Mouse (Mus musculus) ovary, postnatal 10 days (tissue): ENCODE data around the gene Elobl.
"Not testable (repeated sequence)": the region's sequence is repeated elsewhere in the genome, so short reads cannot be mapped to it uniquely, and the experiment has no call there.

ENCODE experiments used
- DNase-seq: peaks from one replicate; pipeline ENCODE4 v3.0.0; 2022; ENCODE audit warnings: low spot score

Gene Elobl

DNA sequence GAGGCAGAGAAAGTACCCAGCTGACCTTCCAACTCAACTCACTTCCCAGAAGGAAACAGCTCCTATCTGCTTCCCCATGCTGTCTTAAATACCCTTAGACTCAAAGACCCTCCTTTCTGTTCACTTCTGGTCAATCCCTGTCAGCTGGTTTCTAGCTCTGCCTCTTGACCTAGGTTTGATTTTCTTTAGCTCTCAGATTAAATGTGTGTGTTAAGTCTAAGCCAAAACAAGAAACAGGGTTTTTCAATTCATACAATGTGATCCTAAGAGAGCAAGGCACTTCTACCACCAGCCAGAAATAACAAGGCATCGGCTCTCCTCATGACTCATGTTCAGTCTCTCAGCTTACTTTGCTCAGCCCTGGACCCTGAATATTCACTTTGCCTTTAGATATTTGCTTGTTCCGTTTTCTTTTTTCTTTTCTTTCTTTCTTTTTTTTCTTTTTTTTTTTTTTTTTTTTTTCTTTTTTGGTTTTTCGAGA lies at the start of gene Elobl:
Gene Elobl, minus strand, starts transcription at position 51 of the 481 bp plus-strand sequence.
- no peak for DNase-seq

DNA sequence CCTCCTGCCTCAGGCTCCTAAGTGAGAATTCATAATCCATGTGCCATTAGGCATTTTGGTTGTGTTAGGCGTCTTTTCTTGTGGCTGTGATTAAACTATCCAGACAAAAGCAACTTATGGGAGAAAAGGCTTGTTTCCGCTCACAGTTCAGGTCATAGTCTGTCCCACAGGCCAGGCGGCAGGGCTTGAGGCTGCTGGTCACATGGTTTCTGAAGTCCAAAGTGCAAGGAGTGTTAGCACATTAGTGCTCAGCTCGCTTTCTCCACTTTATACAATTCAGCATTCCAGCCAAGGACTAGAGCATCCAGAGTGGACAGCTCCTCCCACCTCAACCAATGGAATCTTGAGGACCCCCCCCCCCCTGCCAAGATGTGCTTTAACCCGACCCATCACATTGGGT lies 45.5 kb upstream of the Elobl start:
- DNase-seq: no peak

DNA sequence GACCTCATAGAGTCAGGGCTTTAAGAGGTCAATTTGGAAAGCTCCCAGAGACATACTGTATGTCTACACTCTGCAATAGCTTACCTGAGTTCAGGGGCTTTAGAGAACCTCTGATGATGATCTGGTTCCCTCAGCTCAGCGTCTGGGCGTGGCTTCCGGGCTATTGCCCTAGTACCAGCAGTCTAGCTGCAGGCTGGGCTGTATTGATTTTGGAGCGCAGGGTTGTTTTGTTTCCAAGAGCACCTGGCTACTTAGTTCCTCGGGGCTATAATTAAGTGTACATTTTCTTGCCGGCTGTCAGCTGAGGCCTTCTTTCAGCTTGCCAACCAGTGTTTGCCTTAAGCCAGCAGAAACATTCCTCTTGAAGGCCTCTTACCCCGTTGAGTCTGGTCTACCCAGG lies 42.8 kb upstream of the Elobl start:
- no peak for DNase-seq

DNA sequence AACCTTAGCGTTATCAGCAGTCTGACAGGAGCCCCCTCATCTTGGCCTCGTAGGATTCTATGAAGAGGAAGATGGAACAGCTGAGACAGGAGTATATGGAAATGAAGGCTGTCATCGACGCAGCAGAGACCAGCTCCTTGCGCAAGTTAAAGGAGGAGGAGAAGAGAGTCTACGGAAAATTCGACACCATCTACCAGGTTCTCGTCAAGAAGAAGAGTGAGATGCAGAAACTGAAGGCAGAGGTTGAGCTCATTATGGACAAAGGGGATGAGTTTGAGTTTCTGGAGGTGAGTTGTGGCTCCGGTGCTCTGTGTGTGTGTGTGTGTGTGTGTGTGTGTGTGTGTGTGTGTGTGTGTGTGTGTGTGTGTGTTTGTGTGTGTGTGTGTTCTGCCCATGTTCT lies 42.3 kb upstream of the Elobl start:
- no peak for DNase-seq

DNA sequence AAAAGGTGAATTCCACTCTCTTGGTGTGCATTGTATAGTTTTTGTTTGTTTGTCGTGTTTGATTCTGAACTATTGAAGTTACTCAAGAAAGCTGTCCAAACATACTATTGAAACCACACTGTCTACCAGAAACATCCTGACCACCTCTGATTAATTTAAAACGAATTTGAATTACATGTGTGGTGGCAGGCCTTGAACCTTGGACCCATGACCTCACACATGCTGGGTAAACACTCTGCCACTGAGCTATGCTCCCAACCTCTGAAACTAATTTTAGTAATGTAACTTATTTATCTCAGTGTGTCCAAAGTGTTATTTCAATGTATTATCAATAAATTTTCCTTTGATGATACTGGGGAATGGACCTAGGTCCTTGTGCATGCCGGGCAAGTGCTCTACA lies 40.9 kb upstream of the Elobl start:
- no peak for DNase-seq

DNA sequence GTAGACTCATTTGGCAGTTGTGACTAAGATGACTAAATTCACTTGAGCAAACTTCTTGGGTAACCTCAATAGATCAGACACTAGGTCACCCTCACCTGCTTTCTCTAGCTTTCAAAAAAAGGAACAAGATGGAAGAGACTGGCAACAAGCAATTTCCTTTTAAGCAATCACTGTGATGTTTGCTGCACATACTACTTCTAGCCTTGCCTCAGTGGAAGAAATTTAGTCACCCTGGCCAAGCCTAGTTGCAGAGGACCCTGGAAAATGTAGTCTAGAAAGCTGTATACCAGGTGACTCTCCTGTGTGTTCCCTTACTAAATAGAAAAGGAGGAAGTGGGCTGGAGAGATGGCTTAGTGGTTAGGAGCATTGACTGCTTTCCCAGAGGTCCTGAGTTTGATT lies 39.7 kb upstream of the Elobl start:
- DNase-seq: no peak

DNA sequence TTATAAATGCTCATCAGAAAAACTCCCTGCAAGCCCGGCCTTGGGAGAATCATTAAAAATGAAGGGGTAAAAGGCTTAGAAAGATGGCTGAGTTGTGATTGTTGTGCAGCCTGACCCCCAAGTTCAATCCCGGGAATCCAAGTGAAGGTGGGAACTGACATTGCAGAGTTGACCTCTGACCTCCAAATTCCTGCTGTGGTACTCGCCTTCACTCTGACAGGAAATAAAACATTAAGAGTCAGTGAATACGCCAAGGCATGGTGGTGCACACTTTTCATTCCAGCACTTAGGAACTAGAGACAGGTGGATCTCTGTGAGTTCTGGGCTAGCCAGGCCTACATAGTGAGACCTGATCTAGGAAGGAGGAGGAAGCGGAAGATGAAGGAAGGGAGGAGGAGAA lies 38.7 kb upstream of the Elobl start:
- no peak for DNase-seq

DNA sequence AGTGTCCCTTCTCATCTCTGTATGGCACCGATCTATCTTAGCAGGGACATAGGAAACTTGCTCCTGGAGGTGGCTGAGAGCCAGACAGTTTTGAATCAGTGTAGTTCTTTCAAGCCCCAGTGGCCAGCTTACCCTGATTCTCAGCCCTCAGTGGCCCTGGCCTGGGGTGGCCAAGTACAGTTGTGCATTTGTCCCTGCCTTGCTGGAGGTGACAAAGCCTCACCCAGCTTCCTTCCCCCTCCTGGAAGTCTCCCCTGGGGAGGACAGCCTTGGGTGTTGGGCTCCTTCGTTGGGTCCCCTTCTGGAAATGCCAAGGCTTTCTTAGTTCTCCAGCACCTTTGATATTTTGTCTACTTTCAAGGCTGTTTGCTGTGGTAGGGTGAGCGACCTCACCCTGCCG lies 37.0 kb upstream of the Elobl start:
- no peak for DNase-seq

DNA sequence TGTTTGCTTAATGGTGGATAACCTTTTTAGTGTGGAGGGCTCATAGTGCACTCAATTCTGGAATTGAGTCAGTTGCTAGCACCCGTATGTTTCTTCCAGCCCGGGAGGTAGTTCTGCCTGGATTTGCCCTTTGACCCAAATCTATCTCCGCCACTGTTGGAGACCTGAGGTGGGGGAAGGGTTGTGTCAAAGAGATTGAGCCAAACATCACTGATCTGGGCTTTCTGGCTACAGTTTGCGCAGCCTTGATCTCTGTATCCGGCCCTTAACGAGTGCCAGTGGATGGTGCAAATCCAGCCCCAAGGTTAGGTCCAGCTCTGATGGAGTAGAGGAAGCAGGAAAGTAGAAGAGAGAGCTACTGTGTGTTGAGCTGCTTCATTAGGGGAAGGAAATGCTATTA lies 36.3 kb upstream of the Elobl start:
- DNase-seq: no peak

DNA sequence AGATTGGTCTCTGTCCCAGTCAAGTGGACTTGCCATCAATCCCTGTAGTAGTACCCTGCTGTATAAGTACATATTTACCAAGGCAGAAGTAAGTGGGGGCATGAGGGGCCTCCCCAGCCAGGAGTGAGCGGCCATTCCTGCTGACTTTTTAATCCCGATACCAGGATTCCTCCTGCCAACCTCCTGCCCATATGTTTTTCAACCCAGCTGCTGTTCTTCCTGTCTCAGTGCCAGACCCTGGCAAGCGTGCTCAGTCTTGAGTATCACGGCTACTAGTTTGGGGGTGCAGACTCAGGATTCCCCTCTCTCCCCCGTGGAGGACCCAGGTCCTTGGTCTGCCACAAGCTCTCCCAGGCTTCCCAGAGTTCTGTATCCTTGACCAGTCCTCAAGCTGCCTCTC lies 35.9 kb upstream of the Elobl start:
- no peak for DNase-seq

DNA sequence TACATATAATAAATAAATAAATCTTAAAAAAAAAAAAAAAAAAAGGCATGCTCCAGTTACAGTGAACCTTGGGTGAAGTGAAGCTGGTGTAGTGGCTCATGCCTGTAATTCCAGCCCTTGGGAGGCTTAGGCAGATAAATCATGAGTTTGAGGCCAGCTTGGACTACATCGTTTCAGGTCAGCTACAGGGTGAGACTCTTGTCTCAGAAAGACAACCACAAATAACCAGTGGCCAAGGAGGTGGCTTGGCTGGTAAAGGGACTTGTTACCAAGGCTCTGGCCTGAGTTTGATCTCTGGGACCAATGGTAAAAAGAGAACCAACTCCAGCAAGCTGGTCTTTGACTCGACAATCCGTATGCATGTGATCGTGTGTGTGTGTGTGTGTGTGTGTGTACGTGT lies 35.3 kb upstream of the Elobl start:
- no peak for DNase-seq

DNA sequence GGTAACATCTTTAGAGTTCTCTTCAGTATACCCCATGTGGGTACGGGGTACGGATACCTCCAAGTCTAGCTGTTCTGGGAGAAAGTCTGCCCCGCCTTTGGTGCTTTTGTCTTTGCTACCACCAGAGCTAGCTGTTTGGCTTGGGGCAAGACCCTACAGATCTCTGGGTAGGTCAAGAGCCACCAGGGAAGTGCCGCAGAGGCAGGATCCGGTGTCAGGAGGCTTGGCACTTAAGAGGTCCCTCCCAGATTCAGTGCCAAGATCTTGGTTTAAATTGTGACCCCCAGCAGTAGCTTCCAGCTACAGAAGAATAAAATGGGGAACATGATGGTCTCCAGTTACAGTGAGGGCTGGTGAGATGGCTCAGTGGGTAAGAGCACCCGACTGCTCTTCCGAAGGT lies 34.8 kb upstream of the Elobl start:
- DNase-seq: no peak

DNA sequence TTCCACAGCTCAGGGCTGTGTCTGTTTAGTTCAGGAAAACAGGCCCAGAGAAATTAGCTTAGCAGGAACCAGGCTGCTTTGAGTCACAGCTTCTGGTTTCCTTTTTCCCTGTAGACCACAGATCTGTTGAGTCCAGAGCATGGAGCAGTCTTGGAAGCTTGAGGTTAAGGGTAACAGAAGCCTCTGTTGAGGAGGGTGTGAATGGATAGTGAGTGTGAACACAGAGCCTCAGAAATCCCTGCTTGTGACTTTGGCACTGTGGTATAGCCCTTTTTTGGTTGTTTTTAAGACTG lies 33.7 kb upstream of the Elobl start:
- DNase-seq: no peak

DNA sequence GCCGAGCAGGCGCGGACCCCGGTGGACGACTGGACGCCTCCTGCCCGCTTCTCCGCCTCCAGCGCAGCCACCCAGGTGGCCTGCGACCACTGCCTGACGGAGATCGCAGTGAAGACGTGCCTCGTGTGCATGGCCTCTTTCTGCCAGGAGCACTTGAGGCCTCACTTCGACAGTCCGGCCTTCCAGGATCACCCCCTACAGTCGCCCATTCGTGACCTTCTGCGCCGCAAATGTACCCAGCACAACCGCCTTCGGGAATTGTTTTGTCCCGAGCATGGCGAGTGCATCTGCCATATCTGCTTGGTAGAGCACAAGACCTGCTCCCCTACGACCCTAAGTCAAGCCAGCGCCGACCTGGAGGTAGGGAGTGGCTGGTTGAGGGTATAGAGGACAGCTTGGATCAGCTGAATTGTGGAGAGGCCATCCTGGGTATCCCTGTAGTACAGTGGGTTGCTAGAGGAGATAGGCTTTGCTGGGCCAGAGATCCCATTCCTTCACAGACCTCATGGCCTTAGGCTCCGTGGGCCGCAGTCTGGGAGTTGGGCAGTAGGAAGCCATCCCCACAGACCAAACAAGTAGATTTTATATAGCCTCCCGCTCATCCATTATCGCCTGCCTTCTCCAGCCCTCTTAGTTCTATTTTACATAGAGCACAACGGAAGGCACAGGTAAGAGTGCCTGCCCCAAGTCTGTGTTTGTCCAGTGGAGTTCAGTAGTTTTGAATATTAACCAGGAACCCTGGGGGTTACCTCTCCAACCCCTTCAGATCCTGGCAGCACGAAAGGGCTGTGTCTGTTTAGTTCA lies 33.2 kb upstream of the Elobl start:
- DNase-seq: no peak

DNA sequence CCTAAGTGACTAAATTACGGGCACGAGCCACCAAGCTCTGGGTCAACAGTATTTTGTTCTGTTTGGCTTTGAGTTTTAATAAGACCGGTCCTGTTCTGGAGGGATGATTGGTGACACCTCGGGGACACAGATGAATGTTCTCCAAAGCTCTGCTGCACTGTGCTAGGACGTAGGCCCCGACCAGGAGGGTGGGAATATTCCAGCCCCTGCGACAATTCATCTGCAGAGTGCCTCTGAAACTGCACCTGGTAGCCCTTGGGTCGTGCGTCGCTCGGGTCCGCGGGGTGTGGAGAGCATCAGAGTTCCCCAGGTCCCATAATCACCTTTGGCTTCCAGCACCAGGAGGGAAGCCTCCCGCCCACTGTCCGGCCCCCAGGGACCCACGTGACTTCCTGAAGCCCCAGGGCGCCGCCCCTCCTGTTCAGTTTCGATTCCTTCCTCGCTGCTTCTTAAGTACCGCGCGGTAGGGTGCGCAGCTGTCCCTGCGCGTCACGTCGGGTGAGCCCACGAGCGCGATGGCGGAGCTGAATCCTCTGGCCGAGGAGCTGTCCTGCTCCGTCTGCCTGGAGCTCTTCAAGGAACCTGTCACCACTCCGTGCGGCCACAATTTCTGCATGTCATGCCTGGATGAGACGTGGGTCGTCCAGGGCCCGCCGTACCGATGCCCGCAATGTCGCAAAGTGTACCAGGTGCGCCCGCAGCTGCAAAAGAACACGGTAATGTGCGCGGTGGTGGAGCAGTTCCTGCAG lies 32.4 kb upstream of the Elobl start, which contains the start of gene Trim25:
Gene Trim25, plus strand, starts transcription at position 403 of the 749 bp plus-strand sequence.
- peak; percentile 73 for DNase-seq

DNA sequence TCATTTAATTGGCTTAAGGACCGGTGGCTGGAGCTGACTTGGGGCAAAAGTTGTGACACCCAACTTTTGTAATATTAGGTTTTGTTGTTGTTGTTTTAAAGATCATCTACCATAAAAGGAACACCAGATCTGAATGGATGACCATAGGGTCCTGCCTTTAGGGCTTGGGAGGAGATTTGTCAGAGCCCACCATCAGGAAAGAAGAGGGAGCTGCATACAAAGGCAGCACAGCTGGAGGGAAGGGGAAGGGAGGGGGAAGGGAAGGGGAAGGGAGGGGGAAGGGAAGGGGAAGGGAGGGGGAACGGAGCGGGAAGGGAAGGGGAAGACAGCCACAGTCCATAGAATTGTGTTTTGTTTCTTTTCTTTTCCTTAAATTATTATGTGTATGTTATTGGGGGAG lies 31.7 kb upstream of the Elobl start:
- DNase-seq: no peak

DNA sequence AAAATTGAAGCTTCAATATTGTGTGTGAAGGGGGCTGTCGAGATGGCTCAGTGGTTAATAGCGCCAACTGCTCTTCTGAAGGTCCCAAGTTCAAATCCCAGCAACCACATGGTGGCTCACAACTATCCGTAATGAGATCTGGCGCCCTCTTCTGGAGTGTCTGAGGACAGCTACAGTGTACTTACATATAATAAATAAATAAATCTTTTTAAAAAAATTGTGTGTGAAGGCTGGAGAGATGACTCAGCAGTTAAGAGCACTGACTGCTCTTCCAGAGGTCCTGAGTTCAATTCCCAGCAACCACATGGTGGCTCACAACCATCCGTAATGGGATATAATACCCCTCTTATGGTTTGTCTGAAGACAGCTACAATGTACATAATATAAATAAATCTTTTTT lies 30.6 kb upstream of the Elobl start:
- not testable (repeated sequence) for DNase-seq

DNA sequence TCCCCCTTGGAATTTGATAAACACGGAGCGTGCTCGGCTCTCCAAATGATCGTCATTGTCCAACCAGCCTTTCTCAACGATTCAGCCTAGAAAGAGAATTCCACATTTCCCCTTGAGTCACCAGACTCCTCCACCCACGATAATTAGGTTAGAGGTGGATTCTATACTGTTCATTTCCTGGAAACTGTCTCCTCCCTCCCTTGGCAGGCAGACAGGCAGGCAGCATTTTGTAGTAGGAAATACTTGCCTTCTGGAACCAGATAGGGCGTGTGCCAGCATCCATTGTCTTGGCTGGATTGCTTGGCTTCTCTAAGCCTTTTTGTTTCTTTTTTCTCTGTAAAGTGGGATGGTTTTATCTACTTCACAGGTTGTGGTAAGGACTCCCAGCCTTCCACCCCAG lies 29.7 kb upstream of the Elobl start:
- no peak for DNase-seq

DNA sequence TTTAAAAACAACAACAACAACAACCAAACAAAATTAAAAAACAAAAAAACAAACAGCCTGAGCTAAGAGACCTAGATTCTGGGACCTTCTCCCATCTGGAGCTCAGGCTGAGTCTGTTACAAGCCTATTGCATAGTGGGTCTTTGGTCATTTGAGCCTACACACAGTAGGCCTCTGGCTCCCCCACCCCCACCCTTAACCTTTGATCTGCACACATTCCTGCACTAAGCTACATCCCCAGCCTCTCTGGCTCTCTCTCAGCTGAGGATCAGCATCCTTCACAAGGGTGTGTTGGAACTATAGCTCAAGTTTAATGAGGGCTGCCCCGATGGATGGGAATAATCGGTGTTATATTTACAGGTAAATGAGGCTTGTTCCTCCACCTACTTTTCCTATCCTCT lies 28.9 kb upstream of the Elobl start:
- DNase-seq: no peak

DNA sequence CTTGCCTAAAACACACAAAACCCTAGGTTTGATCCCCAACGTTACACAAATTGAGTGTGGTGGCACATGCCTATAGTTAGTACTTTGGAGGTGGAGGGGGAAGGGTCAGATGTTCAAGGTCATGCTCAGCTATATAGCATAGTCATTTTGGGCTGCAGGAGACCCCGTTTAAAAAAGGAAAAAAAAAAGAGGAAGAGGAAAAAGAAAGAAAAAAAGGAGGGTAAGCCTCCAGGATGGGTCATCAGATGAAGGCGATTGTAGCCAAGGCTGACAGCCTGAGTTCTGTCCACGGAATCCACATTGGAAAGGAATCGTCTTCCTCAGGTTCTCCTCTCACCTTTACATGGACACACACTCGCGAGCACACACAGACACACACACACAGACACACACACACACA lies 27.8 kb upstream of the Elobl start:
- DNase-seq: no peak

DNA sequence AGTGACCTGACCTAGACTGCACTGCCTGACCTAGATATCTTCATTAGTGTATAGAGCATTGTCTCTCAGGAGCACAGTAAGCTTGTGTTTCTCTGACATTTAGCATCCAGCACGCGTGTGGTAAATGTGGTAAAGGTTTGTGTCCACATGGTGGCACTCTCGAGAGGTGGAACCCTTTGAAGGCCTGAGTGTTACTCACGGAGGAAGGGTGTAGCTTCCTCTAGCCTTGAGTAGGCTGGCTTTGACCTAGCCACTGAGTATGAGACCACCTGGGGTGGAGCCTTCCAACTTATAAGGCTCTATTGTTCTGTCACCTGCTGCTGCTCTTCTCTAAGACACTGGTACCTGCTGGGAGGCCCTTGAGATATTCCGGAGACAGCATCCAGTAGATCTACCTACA lies 26.9 kb upstream of the Elobl start:
- DNase-seq: no peak

DNA sequence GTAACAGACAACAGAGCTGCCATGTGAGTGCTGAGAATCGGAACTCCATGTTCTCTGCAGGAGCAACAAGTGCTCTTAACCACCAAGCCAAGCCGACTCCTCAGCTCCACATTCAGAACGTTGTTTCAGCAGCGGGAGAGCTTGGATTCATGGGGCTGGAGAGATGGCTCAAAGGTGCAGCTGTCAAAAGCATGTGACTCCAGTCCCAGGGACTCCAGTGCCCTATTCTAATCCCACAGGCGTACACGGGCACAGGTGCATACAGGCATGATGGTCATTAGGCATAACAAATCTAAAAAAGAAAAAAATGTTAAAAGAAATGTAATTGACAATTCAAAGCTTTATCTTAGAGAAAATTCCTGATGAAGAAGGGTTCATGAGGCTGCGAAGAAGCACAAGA lies 26.5 kb upstream of the Elobl start:
- no peak for DNase-seq

DNA sequence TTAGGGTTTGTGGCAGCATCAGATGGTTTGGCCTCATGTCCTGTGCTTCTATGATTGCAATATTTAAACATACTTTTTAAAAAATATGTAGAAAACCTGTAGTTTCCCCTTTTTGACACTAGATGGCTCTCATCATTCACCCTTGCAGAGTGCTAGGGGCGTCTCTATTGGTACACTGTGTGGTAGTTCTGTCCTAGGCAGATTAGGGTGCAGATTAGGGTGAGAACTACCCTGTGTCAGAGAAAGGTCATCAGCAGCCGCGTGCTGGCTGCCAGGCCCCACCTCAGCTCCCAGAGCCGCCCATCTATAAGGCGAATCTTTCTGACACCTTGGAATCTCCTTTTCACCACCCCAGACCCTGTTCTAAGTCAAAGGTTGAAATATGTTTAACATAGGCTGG lies 22.8 kb upstream of the Elobl start:
- DNase-seq: no peak

DNA sequence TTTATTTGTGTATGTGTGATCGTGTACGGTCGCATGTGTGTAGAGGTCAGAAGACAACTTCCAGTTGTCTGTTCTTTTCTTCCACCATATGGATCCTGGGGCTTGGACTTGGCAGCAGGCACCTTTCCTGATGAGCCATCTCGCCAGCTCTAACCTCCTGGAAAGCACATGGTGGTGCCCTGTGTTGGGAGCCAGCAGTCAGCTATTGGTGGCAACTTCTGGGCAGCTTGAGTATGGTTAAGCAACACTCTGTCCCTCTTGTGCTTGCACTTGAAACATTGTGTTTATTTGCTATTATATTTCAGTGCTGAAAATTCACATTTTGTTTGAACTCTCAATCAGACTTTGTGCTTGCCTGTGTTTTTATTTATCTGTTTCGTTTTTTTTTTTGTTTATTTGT lies 22.2 kb upstream of the Elobl start:
- no peak for DNase-seq
